Mouse (Mus musculus) G1E (cell line): ENCODE results near the gene Olfr279.

ENCODE experiments used
- CTCF ChIP-seq: IDR thresholded peaks from 2 replicates; pipeline ENCODE4 v1.5.1; 2012; ENCODE audit warnings: low read depth, low read length, inconsistent platforms, mixed read lengths
- POLR2AphosphoS5 ChIP-seq: IDR thresholded peaks from 2 replicates; pipeline ENCODE4 v1.6.1; 2012; ENCODE audit warnings: low read depth, low read length, inconsistent platforms; ENCODE audit not compliant: insufficient replicate concordance
- TAL1 ChIP-seq: conservative IDR thresholded peaks from 2 replicates; pipeline ENCODE4 v1.6.1; 2012; ENCODE audit warnings: low read depth, low read length, inconsistent platforms, mixed read lengths

DNA sequence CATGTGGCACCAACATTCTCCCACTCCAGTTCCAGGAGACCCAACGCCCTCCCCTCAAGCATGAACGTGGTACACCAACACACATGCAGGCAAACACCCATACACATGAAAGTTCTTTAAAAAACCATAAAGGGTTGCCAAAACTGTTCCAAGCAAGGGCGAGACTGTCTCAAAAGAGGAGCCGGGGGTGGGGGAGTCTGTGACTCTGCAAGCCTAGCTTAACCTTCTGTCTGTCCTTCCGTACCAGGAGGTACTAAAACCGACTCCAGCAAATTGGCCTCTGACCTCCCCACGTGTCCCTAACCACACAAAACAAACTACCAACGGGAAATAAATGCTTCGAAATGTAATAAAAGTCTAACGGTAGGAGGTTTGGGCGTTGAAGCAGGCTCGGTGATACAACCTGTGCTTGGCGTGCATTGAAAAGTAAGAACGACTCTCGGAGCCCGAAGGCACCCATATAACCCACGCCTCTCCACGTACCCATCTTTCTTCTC, 40.9 kb downstream of the Olfr279 start:
- TF ChIP-seq POLR2AphosphoS5, result no peak
- TF ChIP-seq CTCF, result no peak
- TF ChIP-seq TAL1, result no peak
